Mouse (Mus musculus): ENCODE results near the gene Ssh2. TPM values are rescaled to one million over a fixed set of nuclear protein-coding genes. Genes with fewer than 3 reads are reported as not detected.

Gene Ssh2
- polyA plus RNA-seq, 1 experiment from 2014 or later: 2.7 TPM

DNA sequence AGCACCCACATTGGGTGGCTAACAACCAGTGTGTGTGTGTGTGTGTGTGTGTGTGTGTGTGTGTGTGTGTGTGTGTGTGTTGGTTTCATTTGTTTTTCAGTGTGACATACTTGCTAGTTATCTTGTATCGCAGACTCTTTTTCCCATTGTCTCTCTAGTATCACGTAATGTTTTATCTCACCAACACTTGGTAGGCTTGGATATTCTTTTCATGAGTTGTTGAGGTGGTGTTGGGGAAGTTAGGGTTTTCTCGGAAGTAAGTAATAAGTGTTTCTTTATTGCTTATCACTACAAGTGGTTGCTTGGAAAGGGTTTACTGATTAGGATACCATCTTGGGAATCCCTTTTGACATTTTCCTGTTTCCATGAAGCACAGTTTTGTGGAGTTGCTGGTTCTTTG, 91.1 kb downstream of the Ssh2 start:
- Histone ChIP-seq H3K4me1 (replicated peaks; ENCODE audit: control insufficient read depth, insufficient read depth, low read length) (no peaks in the 10 kb centered on the region), H3K9ac (ENCODE audit: low read depth, low read length) (no peak overlapping the region), H3K27me3 (replicated peaks; ENCODE audit: control insufficient read depth, insufficient read depth, low read length) (no peaks in the 10 kb centered on the region), H3K4me2 (replicated peaks; ENCODE audit: low read depth) (no peak overlapping the region), H3K4me3 (ENCODE audit: low read depth, low read length) (no peak overlapping the region), H3K27ac (ENCODE audit: low read depth, low read length) (no peak overlapping the region), H3K36me3 (ENCODE audit: control insufficient read depth, insufficient read depth) (no peaks in the 10 kb centered on the region), H3K9me3 (ENCODE audit: control insufficient read depth) (no peaks in the 10 kb centered on the region)
- 87% methylated on average over 3 of the region's 3 CpGs for WGBS
- ATAC-seq: no peak
- TF ChIP-seq CTCF (IDR thresholded peaks at IDR 0.05; ENCODE audit: low read depth): no peak

DNA sequence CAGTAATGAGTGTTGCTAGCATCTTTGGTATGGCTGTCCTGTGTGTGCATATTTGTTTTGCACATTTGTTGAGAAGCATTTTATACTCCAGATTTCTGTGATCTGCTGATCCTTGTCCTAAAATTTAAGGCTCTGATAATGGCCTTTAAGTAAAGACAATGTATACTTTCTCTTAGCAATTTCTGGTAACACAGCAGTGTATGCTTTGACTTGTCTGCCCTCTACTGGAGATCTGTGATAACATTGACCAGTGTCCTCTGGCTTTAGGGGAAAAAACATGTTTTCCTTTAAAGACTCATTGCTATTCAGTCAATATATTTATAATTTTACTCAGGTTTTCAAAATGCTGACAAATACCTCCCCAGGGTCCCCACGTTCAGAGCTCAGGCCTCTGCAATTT, 92.4 kb downstream of the Ssh2 start:
- no peak overlapping the region for H3K27ac ChIP-seq (ENCODE audit: low read depth, low read length)
- H3K9ac ChIP-seq (ENCODE audit: low read depth, low read length): no peak overlapping the region
- no peak overlapping the region for H3K4me2 ChIP-seq (replicated peaks; ENCODE audit: low read depth)
- no peaks in the 10 kb centered on the region for H3K4me1 ChIP-seq (replicated peaks; ENCODE audit: control insufficient read depth, insufficient read depth, low read length)
- H3K4me3 ChIP-seq (ENCODE audit: low read depth, low read length): no peak overlapping the region
- TF ChIP-seq CTCF (IDR thresholded peaks at IDR 0.05; ENCODE audit: low read depth): peak; percentile 84
- WGBS: 2% methylated on average over 1 of the region's 1 CpGs
- ATAC-seq: no peak
- H3K9me3 ChIP-seq (ENCODE audit: control insufficient read depth): no peaks in the 10 kb centered on the region
- no peaks in the 10 kb centered on the region for H3K27me3 ChIP-seq (replicated peaks; ENCODE audit: control insufficient read depth, insufficient read depth, low read length)
- no peaks in the 10 kb centered on the region for H3K36me3 ChIP-seq (ENCODE audit: control insufficient read depth, insufficient read depth)

DNA sequence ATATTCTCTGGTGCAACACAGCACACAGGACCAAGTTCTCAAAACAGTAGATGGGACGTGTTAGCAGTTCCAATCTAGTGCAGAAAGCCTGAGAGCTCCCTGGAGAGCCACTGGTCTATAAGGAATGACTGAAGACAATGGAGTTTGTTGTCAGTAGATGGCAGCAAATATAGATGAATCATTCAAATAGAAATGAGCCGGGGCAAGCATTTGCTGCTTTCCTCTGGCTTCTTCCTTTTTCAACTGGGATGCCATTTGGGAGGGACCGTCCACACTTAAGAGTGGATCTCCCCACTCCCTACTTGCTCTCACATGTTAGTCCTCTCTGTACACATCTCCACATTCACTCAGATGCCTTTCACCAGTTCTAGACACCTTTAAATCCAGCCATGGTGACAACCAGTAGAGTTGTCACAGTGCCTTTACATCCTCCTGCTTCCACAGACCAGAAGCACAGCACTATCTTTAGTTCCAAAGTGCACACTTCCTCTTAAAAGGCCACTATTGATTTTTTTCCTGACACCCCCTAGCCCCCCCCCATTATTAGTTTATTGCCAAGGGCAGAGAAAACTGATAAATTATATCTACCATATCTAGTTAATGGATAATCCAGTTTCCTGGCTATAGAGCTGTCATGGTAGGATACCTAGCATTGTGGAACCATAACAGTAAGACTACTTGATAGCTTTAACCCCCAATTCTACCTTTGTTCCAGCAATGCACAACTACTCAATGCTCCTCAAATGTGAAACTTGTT, 101.8 kb downstream of the Ssh2 start:
- Histone ChIP-seq H3K4me1 (replicated peaks; ENCODE audit: control insufficient read depth, insufficient read depth, low read length) (0 out of 2 replicates have a peak, but pooled peaks cover 9% of the 10 kb centered on the region), H3K9ac (ENCODE audit: low read depth, low read length) (no peak overlapping the region), H3K4me3 (ENCODE audit: low read depth, low read length) (no peak overlapping the region), H3K4me2 (replicated peaks; ENCODE audit: low read depth) (peak overlapping the region; percentile 30; the same call in 1 of the 2 replicates), H3K27me3 (replicated peaks; ENCODE audit: control insufficient read depth, insufficient read depth, low read length) (no peaks in the 10 kb centered on the region), H3K9me3 (ENCODE audit: control insufficient read depth) (no peaks in the 10 kb centered on the region), H3K36me3 (ENCODE audit: control insufficient read depth, insufficient read depth) (no peaks in the 10 kb centered on the region), H3K27ac (ENCODE audit: low read depth, low read length) (no peak overlapping the region)
- ATAC-seq: peak; percentile 80
- 20% methylated on average over 3 of the region's 3 CpGs for WGBS
- TF ChIP-seq CTCF (IDR thresholded peaks at IDR 0.05; ENCODE audit: low read depth): peak; percentile 62

DNA sequence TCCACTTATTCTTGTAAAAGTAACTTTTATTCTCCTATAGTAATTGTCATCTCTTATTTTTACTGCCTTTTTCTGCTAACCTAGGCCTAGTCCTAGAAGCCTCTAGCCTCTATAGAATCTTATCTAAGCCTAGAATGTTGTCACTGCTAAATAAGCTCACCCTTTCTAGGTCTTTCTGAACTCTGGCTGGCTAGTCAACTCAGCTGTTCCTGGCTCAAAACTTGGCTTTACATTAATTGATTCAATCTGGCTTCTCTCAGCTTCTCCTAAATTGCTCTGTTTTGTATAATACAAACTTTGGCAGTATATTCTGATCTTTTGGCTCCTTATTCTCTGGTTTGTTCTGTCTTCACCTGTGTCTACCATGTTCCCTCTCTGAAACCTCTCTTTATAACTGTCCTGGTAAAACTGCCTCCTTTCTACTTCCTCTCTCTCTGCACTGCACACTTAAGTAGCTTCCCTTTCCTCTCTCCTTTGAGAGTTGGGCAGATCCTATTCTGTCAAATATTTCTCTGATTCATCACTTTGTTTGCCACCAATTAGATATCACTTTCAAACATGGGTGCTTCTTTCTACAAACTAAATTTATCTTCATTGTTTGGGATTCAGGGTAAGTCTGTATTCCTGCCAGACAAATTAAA, 102.5 kb downstream of the Ssh2 start:
- no peak overlapping the region for H3K4me2 ChIP-seq (replicated peaks; ENCODE audit: low read depth)
- H3K4me1 ChIP-seq (replicated peaks; ENCODE audit: control insufficient read depth, insufficient read depth, low read length): 0 out of 2 replicates have a peak, but pooled peaks cover 9% of the 10 kb centered on the region
- H3K36me3 ChIP-seq (ENCODE audit: control insufficient read depth, insufficient read depth): no peaks in the 10 kb centered on the region
- no peak overlapping the region for H3K4me3 ChIP-seq (ENCODE audit: low read depth, low read length)
- no peak for ATAC-seq
- no peak overlapping the region for H3K27ac ChIP-seq (ENCODE audit: low read depth, low read length)
- H3K9me3 ChIP-seq (ENCODE audit: control insufficient read depth): no peaks in the 10 kb centered on the region
- TF ChIP-seq CTCF (IDR thresholded peaks at IDR 0.05; ENCODE audit: low read depth): no peak
- H3K9ac ChIP-seq (ENCODE audit: low read depth, low read length): no peak overlapping the region
- no peaks in the 10 kb centered on the region for H3K27me3 ChIP-seq (replicated peaks; ENCODE audit: control insufficient read depth, insufficient read depth, low read length)

DNA sequence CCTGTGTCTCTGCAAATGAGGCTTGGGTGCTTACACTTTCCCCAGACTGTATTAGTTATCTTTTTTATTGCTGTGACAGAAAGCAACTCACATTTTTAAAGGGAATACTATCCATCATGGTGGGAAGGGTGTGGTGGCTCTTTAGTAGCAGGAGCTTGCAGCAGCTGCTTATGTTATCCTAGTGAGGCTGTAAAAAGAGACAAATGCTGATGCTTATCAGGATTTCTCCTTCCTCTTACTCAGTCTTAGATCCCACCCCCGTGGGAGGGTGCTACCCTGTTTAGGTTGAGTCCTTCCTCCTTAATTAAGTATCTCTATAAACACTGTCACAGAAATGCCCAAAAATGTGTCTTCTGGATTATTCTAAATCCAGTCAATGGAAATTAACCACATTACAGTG, 105.1 kb downstream of the Ssh2 start:
- no peak for ATAC-seq
- TF ChIP-seq CTCF (IDR thresholded peaks at IDR 0.05; ENCODE audit: low read depth): no peak
- WGBS: 11% methylated on average over 1 of the region's 1 CpGs

DNA sequence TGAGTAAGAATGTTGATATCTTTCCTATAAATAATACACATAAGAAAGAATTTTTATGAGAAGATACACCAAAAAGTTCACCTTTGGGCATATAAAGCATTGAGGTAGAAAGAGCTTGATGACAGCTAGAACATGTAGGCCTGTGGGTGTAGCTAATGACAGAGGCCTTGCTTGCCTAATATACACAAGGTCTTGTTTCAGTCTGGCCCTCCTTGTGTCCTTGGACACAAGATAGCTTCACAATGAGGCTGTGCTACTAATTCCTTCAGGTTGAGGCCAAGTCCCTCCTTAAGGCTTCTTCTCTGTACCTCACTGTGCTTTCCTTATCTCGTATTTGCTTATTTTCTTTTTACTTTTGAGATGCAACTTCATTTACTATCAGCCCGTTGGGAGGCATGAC, 114.4 kb downstream of the Ssh2 start:
- TF ChIP-seq CTCF (IDR thresholded peaks at IDR 0.05; ENCODE audit: low read depth): no peak
- ATAC-seq: no peak
- H3K9me3 ChIP-seq (ENCODE audit: control insufficient read depth): no peaks in the 10 kb centered on the region
- no peaks in the 10 kb centered on the region for H3K4me1 ChIP-seq (replicated peaks; ENCODE audit: control insufficient read depth, insufficient read depth, low read length)
- H3K27ac ChIP-seq (ENCODE audit: low read depth, low read length): no peak overlapping the region
- H3K27me3 ChIP-seq (replicated peaks; ENCODE audit: control insufficient read depth, insufficient read depth, low read length): no peaks in the 10 kb centered on the region
- H3K36me3 ChIP-seq (ENCODE audit: control insufficient read depth, insufficient read depth): peaks cover 6% of the 10 kb centered on the region; the same call in 1 of the 2 replicates
- no peak overlapping the region for H3K9ac ChIP-seq (ENCODE audit: low read depth, low read length)
- no peak overlapping the region for H3K4me3 ChIP-seq (ENCODE audit: low read depth, low read length)
- H3K4me2 ChIP-seq (replicated peaks; ENCODE audit: low read depth): no peak overlapping the region
- WGBS: 82% methylated on average over 2 of the region's 2 CpGs

More for the DNA sequence above, 105.1 kb downstream of the Ssh2 start:
- Histone ChIP-seq H3K4me3 (ENCODE audit: low read depth, low read length) (no peak overlapping the region), H3K9me3 (ENCODE audit: control insufficient read depth) (no peaks in the 10 kb centered on the region), H3K9ac (ENCODE audit: low read depth, low read length) (no peak overlapping the region), H3K4me2 (replicated peaks; ENCODE audit: low read depth) (no peak overlapping the region), H3K36me3 (ENCODE audit: control insufficient read depth, insufficient read depth) (no peaks in the 10 kb centered on the region), H3K27ac (ENCODE audit: low read depth, low read length) (no peak overlapping the region), H3K4me1 (replicated peaks; ENCODE audit: control insufficient read depth, insufficient read depth, low read length) (0 out of 2 replicates have a peak, but pooled peaks cover 9% of the 10 kb centered on the region), H3K27me3 (replicated peaks; ENCODE audit: control insufficient read depth, insufficient read depth, low read length) (no peaks in the 10 kb centered on the region)
